7 mouse cellular contexts compared by ENCODE assay signal in the genomic region with DNA sequence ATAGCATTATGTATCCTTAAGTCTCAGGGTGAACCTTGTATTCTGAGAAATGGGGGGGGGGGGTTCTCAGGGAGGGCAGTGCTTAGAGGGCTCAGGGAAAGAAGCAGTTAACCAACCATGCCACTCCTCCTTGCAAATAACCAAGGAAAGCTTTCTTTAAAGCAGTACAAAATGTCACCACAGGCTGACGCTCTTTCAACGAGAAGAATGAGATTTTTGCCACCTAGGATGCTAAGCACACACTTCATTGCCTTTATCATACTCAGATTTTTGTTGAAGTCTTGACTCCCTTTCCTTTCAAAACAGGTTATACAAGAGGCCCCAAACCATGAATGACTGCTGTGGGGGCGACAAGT. TPM values are rescaled to one million over a fixed set of nuclear protein-coding genes. Genes with fewer than 3 reads are reported as not detected.
DNase-seq lines count a peak whose midpoint lies in the region; ATAC-seq and TF ChIP-seq lines count a peak whose summit lies in the region.

No protein-coding gene starts in this region.

- H3K4me1 ChIP-seq in lung, embryonic 14.5 days (ENCODE audit: insufficient read depth), result peaks cover 3% of the 10 kb centered on the region; the same call in 1 of the 2 replicates
- peaks cover 38% of the 10 kb centered on the region for H3K4me1 ChIP-seq in forebrain, embryonic 13.5 days
- peaks cover 5% of the 10 kb centered on the region; the same call in 1 of the 2 replicates for H3K4me1 ChIP-seq in liver, embryonic 12.5 days
- 0 out of 2 replicates have a peak, but pooled peaks cover 8% of the 10 kb centered on the region for H3K4me1 ChIP-seq in stomach, embryonic 14.5 days (ENCODE audit: control insufficient read depth, insufficient read depth, low read length)

- peak overlapping the region; percentile 49; the same call in 1 of the 2 replicates for H3K9ac ChIP-seq in lung, embryonic 14.5 days
- peak overlapping the region; percentile 66 for H3K9ac ChIP-seq in forebrain, embryonic 13.5 days
- H3K9ac ChIP-seq in liver, embryonic 12.5 days, result no peak overlapping the region
- H3K9ac ChIP-seq in stomach, embryonic 14.5 days (replicated peaks; ENCODE audit: low read depth, low read length), result peak overlapping the region; percentile 65; the same call in 1 of the 2 replicates

- intact Hi-C loops in left cerebral cortex, postnatal 36 days (cut with DNase I), result loop anchor here (2.0 to 10.0 kb wide), 3 partner anchors 139 to 1025 kb away; no protein-coding TSS in a partner anchor

- TF ChIP-seq CTCF in lung, embryonic 14.5 days (IDR thresholded peaks at IDR 0.05; ENCODE audit: low read depth), result peak; percentile 46

- no peaks in the 10 kb centered on the region for H3K27me3 ChIP-seq in lung, embryonic 14.5 days (ENCODE audit: insufficient read depth, low read length)
- no peaks in the 10 kb centered on the region for H3K27me3 ChIP-seq in forebrain, embryonic 13.5 days
- H3K27me3 ChIP-seq in liver, embryonic 12.5 days (replicated peaks), result peaks cover 53% of the 10 kb centered on the region
- no peaks in the 10 kb centered on the region for H3K27me3 ChIP-seq in stomach, embryonic 14.5 days (ENCODE audit: control insufficient read depth, insufficient read depth, low read length)

- peak overlapping the region; percentile 63; the same call in 1 of the 2 replicates for H3K27ac ChIP-seq in lung, embryonic 14.5 days (ENCODE audit: low read depth)
- H3K27ac ChIP-seq in forebrain, embryonic 13.5 days, result peak overlapping the region; percentile 59
- no peak overlapping the region for H3K27ac ChIP-seq in liver, embryonic 12.5 days
- peak overlapping the region; percentile 66; the same call in 1 of the 2 replicates for H3K27ac ChIP-seq in stomach, embryonic 14.5 days (ENCODE audit: low read length)

- H3K36me3 ChIP-seq in lung, embryonic 14.5 days (ENCODE audit: insufficient read depth), result no peaks in the 10 kb centered on the region
- no peaks in the 10 kb centered on the region for H3K36me3 ChIP-seq in forebrain, embryonic 13.5 days (ENCODE audit: poor library complexity, severe bottlenecking)
- H3K36me3 ChIP-seq in liver, embryonic 12.5 days, result no peaks in the 10 kb centered on the region
- H3K36me3 ChIP-seq in stomach, embryonic 14.5 days (ENCODE audit: control insufficient read depth, insufficient read depth, low read length), result no peaks in the 10 kb centered on the region

- peak; percentile 53 for DNase-seq in lung, embryonic 14.5 days
- DNase-seq in lung, postnatal 10 days, result no peak
- no peak for DNase-seq in left cerebral cortex, postnatal 36 days (ENCODE audit: low spot score in 2 of 2)
- DNase-seq in MN1 (ENCODE audit: low spot score), result no peak

- no peak for ATAC-seq in lung, embryonic 14.5 days (ENCODE audit: insufficient read depth)
- no peak for ATAC-seq in forebrain, embryonic 13.5 days
- ATAC-seq in liver, embryonic 12.5 days, result no peak
- no peak for ATAC-seq in stomach, embryonic 14.5 days (ENCODE audit: insufficient number of reproducible peaks, insufficient read depth, low FRiP score, low read depth)

- H3K4me2 ChIP-seq in lung, embryonic 14.5 days, result peak overlapping the region; percentile 84
- H3K4me2 ChIP-seq in forebrain, embryonic 13.5 days, result peak overlapping the region; percentile 82
- H3K4me2 ChIP-seq in liver, embryonic 12.5 days, result peak overlapping the region; percentile 71
- peak overlapping the region; percentile 86 for H3K4me2 ChIP-seq in stomach, embryonic 14.5 days (replicated peaks; ENCODE audit: low read depth, low read length)

- H3K4me3 ChIP-seq in lung, embryonic 14.5 days (ENCODE audit: low read depth, low read length), result peak overlapping the region; percentile 64
- peak overlapping the region; percentile 55 for H3K4me3 ChIP-seq in forebrain, embryonic 13.5 days
- H3K4me3 ChIP-seq in liver, embryonic 12.5 days, result peak overlapping the region; percentile 61
- H3K4me3 ChIP-seq in stomach, embryonic 14.5 days (ENCODE audit: low read depth, low read length), result peak overlapping the region; percentile 74

- H3K9me3 ChIP-seq in lung, embryonic 14.5 days (ENCODE audit: low read depth, low read length), result no peaks in the 10 kb centered on the region
- no peaks in the 10 kb centered on the region for H3K9me3 ChIP-seq in forebrain, embryonic 13.5 days (replicated peaks)
- no peaks in the 10 kb centered on the region for H3K9me3 ChIP-seq in liver, embryonic 12.5 days (replicated peaks)
- H3K9me3 ChIP-seq in stomach, embryonic 14.5 days (ENCODE audit: control insufficient read depth, low read depth, low read length), result no peaks in the 10 kb centered on the region

- WGBS in lung, embryonic 14.5 days, result 5% methylated on average over 3 of the region's 3 CpGs
- 1% methylated on average over 3 of the region's 3 CpGs for WGBS in forebrain, embryonic 13.5 days
- 13% methylated on average over 3 of the region's 3 CpGs for WGBS in liver, embryonic 12.5 days (ENCODE audit: insufficient replicate concordance)
- 10% methylated on average over 3 of the region's 3 CpGs for WGBS in stomach, embryonic 14.5 days

RNA-seq across cellular contexts. Expression of a gene that starts 4.0 kb away (rescaled TPM):
- polyA plus RNA-seq in lung, embryonic 14.5 days (2014; fragmentation: Nextera tagmentation; extraction: Ambion mirVana), result 46.9 and 52.0 TPM in 2 replicates
- 15.2 and 16.1 TPM in 2 replicates for polyA plus RNA-seq in forebrain, embryonic 13.5 days (2015; fragmentation: Nextera tagmentation; extraction: Ambion mirVana)
- 8.3 and 9.4 TPM in 2 replicates for polyA plus RNA-seq in liver, embryonic 12.5 days (2016; fragmentation: Nextera tagmentation; extraction: Ambion mirVana)
- polyA plus RNA-seq in stomach, embryonic 14.5 days (2014; fragmentation: Nextera tagmentation; extraction: Ambion mirVana), result 103 TPM in 2 replicates
- total RNA-seq in left cerebral cortex, postnatal 36 days (2021), result 100 to 1,000 TPM; 144 to 190 TPM
